Mouse (Mus musculus): ENCODE measurements around the gene March7. TPM values are rescaled to one million over a fixed set of nuclear protein-coding genes. Genes with fewer than 3 reads are reported as not detected.

Gene March7
- 88.8 TPM for polyA plus RNA-seq (2017; shearing (Covaris generic))

DNA sequence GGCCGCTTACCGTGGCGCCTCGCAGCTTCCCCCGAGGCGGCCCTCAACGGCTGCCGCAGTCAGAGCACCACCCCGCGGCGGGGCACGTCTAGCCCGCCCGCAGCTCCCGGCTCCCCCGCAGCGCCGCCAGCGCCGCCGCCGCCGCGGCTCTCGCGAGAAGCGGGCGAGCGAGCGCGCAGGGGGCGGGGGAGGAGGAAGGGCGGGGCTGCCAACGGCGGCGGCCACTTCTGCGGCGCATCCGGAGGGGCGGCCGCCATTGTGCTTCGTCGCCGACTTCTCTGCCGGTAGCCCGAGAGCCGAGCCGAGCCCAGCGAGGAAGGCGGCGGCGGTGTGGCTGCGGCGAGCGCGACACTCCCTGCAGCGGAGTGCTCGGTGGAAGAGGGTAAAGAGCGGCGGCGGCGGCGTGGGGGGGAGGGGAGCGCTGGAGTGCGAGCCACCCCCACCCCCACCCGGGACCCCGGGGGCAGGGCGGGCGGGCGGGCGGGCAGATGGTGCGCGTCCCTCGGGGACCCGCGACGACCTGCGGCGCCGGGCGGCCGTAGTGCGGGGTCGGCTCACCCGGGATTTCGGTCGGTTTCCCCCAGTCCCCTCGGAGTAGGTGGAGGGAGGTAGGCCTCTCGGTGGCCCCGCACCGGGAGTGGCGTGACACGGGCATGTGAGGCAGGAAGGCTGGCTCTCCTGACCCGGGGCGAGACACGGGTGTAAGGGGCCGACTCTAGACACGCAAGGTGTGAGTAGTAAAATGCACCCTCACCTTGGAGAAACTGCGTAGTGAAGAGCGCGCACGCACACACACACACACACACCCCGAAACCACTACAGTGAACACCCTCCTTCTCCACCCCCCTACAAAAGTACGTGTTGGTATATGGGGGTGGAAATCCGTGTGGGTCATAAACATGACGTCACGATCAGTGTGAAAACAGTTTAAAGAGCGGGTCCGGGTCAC, at the start of gene March7, which contains the start of gene Baz2b:
Gene March7 (plus strand): TSS at position 185 of the 949 bp plus-strand sequence.
Gene Baz2b (minus strand): TSS at position 137 of the 949 bp plus-strand sequence.

GRCm38 (mm10) chr2:60284467-60284821, 74.8 kb downstream of the March7 start, which contains the start of gene Cd302:
Gene Cd302 (minus strand): TSS chr2:60284488.

Other genes with a start within 250 kb of the March7 start
- 36.1 TPM for gene Baz2b, start within 50 bp of the March7 start, polyA plus RNA-seq (2017; shearing (Covaris generic))
- 3.3 TPM for gene Cd302, start 74.6 kb downstream of the March7 start, polyA plus RNA-seq (2017; shearing (Covaris generic))
- gene Ly75, start 173.4 kb downstream of the March7 start, polyA plus RNA-seq (2017; shearing (Covaris generic)), result 50.5 TPM

Measured in CD4-positive, CD25-positive, alpha-beta regulatory T cell, adult 9 weeks (primary cell).